Mouse (Mus musculus) G1E (cell line): ENCODE data around the gene Arhgef10l.

ENCODE experiments used
- CTCF ChIP-seq: IDR thresholded peaks from 2 replicates; pipeline ENCODE4 v1.5.1; 2012; ENCODE audit warnings: low read depth, low read length, inconsistent platforms, mixed read lengths
- GATA1 ChIP-seq: IDR thresholded peaks from 2 replicates; pipeline ENCODE4 v1.6.1; 2012; ENCODE audit warnings: borderline replicate concordance, low read length, inconsistent platforms, mixed read lengths
- GATA2 ChIP-seq: IDR thresholded peaks from 2 replicates; pipeline ENCODE4 v1.6.1; 2012; ENCODE audit warnings: low read depth, low read length, inconsistent platforms, borderline replicate concordance
- TAL1 ChIP-seq: conservative IDR thresholded peaks from 2 replicates; pipeline ENCODE4 v1.6.1; 2012; ENCODE audit warnings: low read depth, low read length, inconsistent platforms, mixed read lengths

DNA sequence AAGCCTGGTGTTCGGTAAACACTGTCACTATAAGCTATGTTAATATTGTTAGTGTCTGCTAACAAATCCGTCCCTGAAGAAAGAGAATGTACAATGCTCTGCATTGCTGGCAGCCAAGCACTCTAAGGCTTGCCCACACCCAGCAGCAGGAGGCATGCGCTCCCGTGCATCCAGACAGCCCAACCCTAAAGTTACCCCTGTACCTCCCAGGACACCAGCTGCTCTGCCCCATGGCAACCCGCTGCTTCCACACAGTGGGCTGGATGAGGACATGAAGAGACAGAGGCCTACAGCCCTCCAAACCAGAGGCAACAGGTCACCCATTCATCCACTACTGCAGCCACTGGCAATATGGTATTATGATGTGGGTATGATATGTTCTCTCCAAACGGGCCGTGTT lies 60.0 kb downstream of the Arhgef10l start:
- TF ChIP-seq CTCF: no peak
- no peak for TF ChIP-seq TAL1
- no peak for TF ChIP-seq GATA1
- TF ChIP-seq GATA2: no peak
